Mouse (Mus musculus) heart, postnatal 0 days (tissue): ENCODE results near the gene Gm20390.

Experiments
- CTCF ChIP-seq: IDR thresholded peaks from 2 replicates; pipeline ENCODE4 v1.5.1; 2016; ENCODE audit warnings: antibody characterized with exemption, control low read depth, low read depth
- EP300 ChIP-seq: IDR thresholded peaks from 2 replicates; pipeline ENCODE4 v1.6.1; 2016; ENCODE audit warnings: antibody characterized with exemption, low read depth

DNA sequence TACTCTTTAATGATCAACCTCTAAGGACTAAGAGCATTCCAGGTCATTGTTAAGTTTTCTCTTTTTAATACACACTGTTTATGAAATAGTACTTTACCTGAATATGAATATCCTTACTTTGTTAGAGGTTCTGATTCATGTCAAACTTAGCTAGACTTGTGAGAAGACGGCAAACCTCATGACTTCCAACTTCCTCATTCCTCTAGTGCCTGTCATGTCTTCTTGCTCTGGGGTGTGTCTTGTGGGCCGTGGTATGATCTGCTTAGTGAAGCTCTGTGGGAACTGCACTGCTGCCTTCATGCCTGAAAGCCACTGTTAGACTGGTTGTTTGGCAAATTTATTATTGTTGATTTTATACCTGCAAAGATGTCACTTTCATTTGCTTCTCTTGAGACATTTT lies 27.2 kb downstream of the Gm20390 start:
- TF ChIP-seq CTCF (no peak), EP300 (no peak)
